Mouse (Mus musculus): ENCODE results near the gene Smim17. TPM values are rescaled to one million over a fixed set of nuclear protein-coding genes. Genes with fewer than 3 reads are reported as not detected.

The Smim17 gene
- total and polyA plus RNA-seq, 3 experiments = not detected

GRCm38 (mm10) chr7:6429381-6429780 is 30.9 kb downstream of the Smim17 start:
- Histone ChIP-seq H3K79me2 (replicated peaks; ENCODE audit: control insufficient read depth, extremely low read depth, insufficient read depth, poor library complexity, severe bottlenecking) (no peaks in the 10 kb centered on the region), H3K27ac (ENCODE audit: insufficient read depth, low read depth) (no peak overlapping the region), H3K9me3 (replicated peaks; ENCODE audit: low read length) (peaks cover 26% of the 10 kb centered on the region), H3K4me1 (ENCODE audit: control insufficient read depth in 1 of 2, insufficient read depth in 2 of 2) (no peaks in the 10 kb centered on the region), H3K4me3 (replicated peaks in 1 of 3; ENCODE audit: low read depth in 2 of 3, low read length in 2 of 3, poor library complexity in 1 of 3) (no peak overlapping the region), H3K36me3 (replicated peaks in 1 of 2; ENCODE audit: control insufficient read depth in 1 of 2, insufficient read depth in 1 of 2, low read length in 1 of 2) (no peaks in the 10 kb centered on the region), H3K9ac (ENCODE audit: insufficient read depth, low read depth) (no peak overlapping the region), H3K27me3 (replicated peaks) (no peaks in the 10 kb centered on the region), H3K4me2 (ENCODE audit: insufficient read depth, low read depth, poor library complexity, severe bottlenecking) (no peak overlapping the region)
- DNase-seq (ENCODE audit: extremely low read depth) = no peak
- TF ChIP-seq MAX (IDR thresholded peaks at IDR 0.05; ENCODE audit: low read length) = no peak
- no peak for TF ChIP-seq MAZ (IDR thresholded peaks at IDR 0.05; ENCODE audit: low read depth, low read length)
- no peak for TF ChIP-seq MAFK (IDR thresholded peaks at IDR 0.05; ENCODE audit: insufficient replicate concordance, low read length)
- TF ChIP-seq EP300 (IDR thresholded peaks at IDR 0.05; ENCODE audit: low read length) = no peak
- peak in 1 of 2 experiments; percentile 25; a peak in 2 of 4 replicates for TF ChIP-seq CTCF (conservative IDR thresholded peaks at IDR 0.05 in 1 of 2, IDR thresholded peaks at IDR 0.05 in 1 of 2; ENCODE audit: low read depth in 2 of 2, low read length in 2 of 2)
- no peak for TF ChIP-seq ELF1 (IDR thresholded peaks at IDR 0.05; ENCODE audit: low read depth, low read length)
- dilution Hi-C loops (cut with MboI; ENCODE audit: extremely low pct_ligation_motif_present, extremely low pct_unique_long_range_greater_than_20kb, low sequenced_read_pairs) = no loop called here
- in situ Hi-C loops (cut with MboI; ENCODE audit: low pct_ligation_motif_present, low pct_unique_long_range_greater_than_20kb, low sequenced_read_pairs) = no loop called here

DNA sequence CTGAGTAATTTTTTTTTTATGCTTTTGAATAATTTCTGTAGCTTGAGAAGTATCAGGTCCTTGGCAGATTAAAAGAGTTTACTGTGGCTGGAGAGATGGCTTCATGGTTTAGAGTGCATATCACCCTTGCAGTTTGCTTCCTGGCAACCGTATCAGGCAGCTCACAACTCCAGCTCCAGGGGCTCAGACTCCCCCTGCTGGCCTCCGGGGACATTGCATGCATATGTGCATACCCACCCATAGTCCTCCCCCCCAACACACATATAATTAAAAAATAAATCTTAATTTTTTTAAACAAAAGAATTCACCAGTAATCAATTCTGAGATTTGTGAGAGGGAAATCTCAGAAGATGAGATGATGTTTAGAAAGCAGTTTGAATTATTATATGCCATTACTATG is 31.8 kb downstream of the Smim17 start:
- H3K4me2 ChIP-seq (ENCODE audit: insufficient read depth, low read depth, poor library complexity, severe bottlenecking) = no peak overlapping the region
- H3K36me3 ChIP-seq (replicated peaks in 1 of 2; ENCODE audit: control insufficient read depth in 1 of 2, insufficient read depth in 1 of 2, low read length in 1 of 2) = no peaks in the 10 kb centered on the region
- no peak for TF ChIP-seq ZNF384 (IDR thresholded peaks at IDR 0.05; ENCODE audit: low read depth, low read length)
- peak; percentile 14 for TF ChIP-seq RAD21 (IDR thresholded peaks at IDR 0.05; ENCODE audit: low read depth, low read length)
- TF ChIP-seq POLR2A (IDR thresholded peaks at IDR 0.05; ENCODE audit: low read depth, low read length) = no peak
- peak; percentile 26 to 58; a peak in 3 of 4 replicates for TF ChIP-seq CTCF (conservative IDR thresholded peaks at IDR 0.05 in 1 of 2, IDR thresholded peaks at IDR 0.05 in 1 of 2; ENCODE audit: low read depth in 2 of 2, low read length in 2 of 2)
- no peak for TF ChIP-seq CHD2 (IDR thresholded peaks at IDR 0.05; ENCODE audit: low read length)
- TF ChIP-seq SMC3 (IDR thresholded peaks at IDR 0.05; ENCODE audit: low read depth, low read length) = peak; percentile 43
- in situ Hi-C loops (cut with MboI; ENCODE audit: low pct_ligation_motif_present, low pct_unique_long_range_greater_than_20kb, low sequenced_read_pairs) (no loop called here), dilution Hi-C loops (cut with MboI; ENCODE audit: extremely low pct_ligation_motif_present, extremely low pct_unique_long_range_greater_than_20kb, low sequenced_read_pairs) (no loop called here)
- no peaks in the 10 kb centered on the region for H3K27me3 ChIP-seq (replicated peaks)
- no peak overlapping the region for H3K27ac ChIP-seq (ENCODE audit: insufficient read depth, low read depth)
- H3K9me3 ChIP-seq (replicated peaks; ENCODE audit: low read length) = peaks cover 22% of the 10 kb centered on the region
- H3K4me3 ChIP-seq (replicated peaks in 1 of 3; ENCODE audit: low read depth in 2 of 3, low read length in 2 of 3, poor library complexity in 1 of 3) = no peak overlapping the region
- H3K9ac ChIP-seq (ENCODE audit: insufficient read depth, low read depth) = no peak overlapping the region
- H3K79me2 ChIP-seq (replicated peaks; ENCODE audit: control insufficient read depth, extremely low read depth, insufficient read depth, poor library complexity, severe bottlenecking) = no peaks in the 10 kb centered on the region
- no peaks in the 10 kb centered on the region for H3K4me1 ChIP-seq (ENCODE audit: control insufficient read depth in 1 of 2, insufficient read depth in 2 of 2)
- peak; percentile 15 for DNase-seq (ENCODE audit: extremely low read depth)

DNA sequence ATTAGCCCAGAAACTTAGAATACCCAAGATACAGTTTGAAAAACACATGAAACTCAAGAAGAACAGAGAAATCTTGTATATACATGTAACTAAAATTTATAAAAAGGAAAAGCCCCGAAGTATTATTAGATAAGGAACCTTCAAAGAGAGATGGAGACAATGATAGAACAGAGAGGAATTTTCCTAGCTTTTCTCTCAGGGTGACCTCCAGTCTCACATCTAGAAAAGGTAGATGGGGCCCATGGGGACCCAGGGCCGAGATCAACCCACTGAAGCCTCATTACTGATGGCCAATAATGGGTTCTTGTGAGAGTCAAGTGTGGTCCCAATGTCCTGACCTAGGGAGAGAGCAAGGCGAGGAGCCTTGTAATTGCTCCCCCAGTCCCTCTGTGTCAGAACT is 39.9 kb downstream of the Smim17 start, which contains the start of gene Olfr1344:
Olfr1344 (plus strand) TSS at position 301 of the 400 bp plus-strand sequence.
- no peak for DNase-seq (ENCODE audit: extremely low read depth)
- TF ChIP-seq ZMIZ1 (IDR thresholded peaks at IDR 0.05; ENCODE audit: low read depth, low read length) (no peak), USF1 (IDR thresholded peaks at IDR 0.05; ENCODE audit: low read depth, low read length) (no peak), POLR2AphosphoS2 (IDR thresholded peaks at IDR 0.05; ENCODE audit: low read depth, low read length) (no peak), NRF1 (IDR thresholded peaks at IDR 0.05; ENCODE audit: low read depth, low read length) (no peak), MAX (IDR thresholded peaks at IDR 0.05; ENCODE audit: low read length) (no peak)
- Histone ChIP-seq H3K27ac (ENCODE audit: insufficient read depth, low read depth) (no peak within 1 kb of the TSS), H3K4me3 (replicated peaks in 1 of 3; ENCODE audit: low read depth in 2 of 3, low read length in 2 of 3, poor library complexity in 1 of 3) (no peak within 1 kb of the TSS), H3K36me3 (replicated peaks in 1 of 2; ENCODE audit: control insufficient read depth in 1 of 2, insufficient read depth in 1 of 2, low read length in 1 of 2) (no peaks in the 10 kb centered on the region), H3K4me2 (ENCODE audit: insufficient read depth, low read depth, poor library complexity, severe bottlenecking) (no peak within 1 kb of the TSS), H3K27me3 (replicated peaks) (no peaks in the 10 kb centered on the region), H3K9me3 (replicated peaks; ENCODE audit: low read length) (peaks cover 22% of the 10 kb centered on the region), H3K79me2 (replicated peaks; ENCODE audit: control insufficient read depth, extremely low read depth, insufficient read depth, poor library complexity, severe bottlenecking) (no peaks in the 10 kb centered on the region), H3K9ac (ENCODE audit: insufficient read depth, low read depth) (no peak within 1 kb of the TSS), H3K4me1 (ENCODE audit: control insufficient read depth in 1 of 2, insufficient read depth in 2 of 2) (no peaks in the 10 kb centered on the region)
- in situ Hi-C loops (cut with MboI; ENCODE audit: low pct_ligation_motif_present, low pct_unique_long_range_greater_than_20kb, low sequenced_read_pairs) = no loop called here
- dilution Hi-C loops (cut with MboI; ENCODE audit: extremely low pct_ligation_motif_present, extremely low pct_unique_long_range_greater_than_20kb, low sequenced_read_pairs) = no loop called here

Data from CH12.LX (cell line).